Mouse (Mus musculus) liver, embryonic 14.5 days (tissue): ENCODE data around the gene Zfp39. TPM values are rescaled to one million over a fixed set of nuclear protein-coding genes. Genes with fewer than 3 reads are reported as not detected.
A peak's percentile ranks its signal among the peaks of the same experiment; 100 is the strongest.

Experiments
- ATAC-seq: fragments of 200-750 bp; cut with Nextera tagmentation; 2 replicates; pipeline ENCODE4 v1.8.0; 2017; ENCODE audit warnings: moderate number of reproducible peaks, mild to moderate bottlenecking, moderate library complexity; ENCODE audit not compliant: insufficient read depth
- DNase-seq, 3 experiments: peaks; one replicate each; pipeline ENCODE4 v3.0.0-alpha.2; 2012 to 2013; ENCODE audit warnings: low read depth in 3 of 3, low spot score in 3 of 3
- H3K27ac ChIP-seq: fragments of 300-500 bp; sonication (generic); 2 replicates; pipeline ENCODE4 v1.5.1; 2014; ENCODE audit warnings: moderate library complexity, mild to moderate bottlenecking, control low read depth, inconsistent platforms
- H3K27me3 ChIP-seq: fragments of 300-500 bp; sonication (generic); 2 replicates; pipeline ENCODE4 v1.6.1; 2014; ENCODE audit warnings: mild to moderate bottlenecking, low read length, moderate library complexity; ENCODE audit not compliant: control insufficient read depth, insufficient read depth
- H3K36me3 ChIP-seq: fragments of 300-500 bp; sonication (generic); replicated peaks from 2 replicates; pipeline ENCODE4 v1.6.1; 2014; ENCODE audit warnings: low read depth; ENCODE audit not compliant: control insufficient read depth, insufficient read depth
- H3K4me1 ChIP-seq, 2 experiments: fragments of 200-500 bp in 1 of 2; fragments of 300-500 bp in 1 of 2; sonication (generic) in 1 of 2; replicated peaks; 2 replicates each; pipeline ENCODE4 v1.6.1; 2012 to 2014; ENCODE audit warnings: antibody characterized with exemption in 1 of 2, inconsistent platforms in 1 of 2, low read length in 1 of 2; ENCODE audit not compliant: control insufficient read depth in 2 of 2, insufficient read depth in 2 of 2
- H3K4me2 ChIP-seq: fragments of 300-500 bp; sonication (generic); 2 replicates; pipeline ENCODE4 v1.6.1; 2014; ENCODE audit warnings: low read depth, mild to moderate bottlenecking, control low read depth, moderate library complexity
- H3K4me3 ChIP-seq, 2 experiments: fragments of 200-500 bp in 1 of 2; fragments of 300-500 bp in 1 of 2; sonication (generic) in 1 of 2; 2 replicates each; pipeline ENCODE4 v1.5.1; 2012 to 2014; ENCODE audit warnings: low read depth in 2 of 2, low read length in 2 of 2, mild to moderate bottlenecking in 2 of 2, control low read depth in 1 of 2, inconsistent platforms in 1 of 2, moderate library complexity in 1 of 2; ENCODE audit not compliant: insufficient read depth in 1 of 2
- H3K9ac ChIP-seq: fragments of 300-500 bp; sonication (generic); replicated peaks from 2 replicates; pipeline ENCODE4 v1.6.1; 2014; ENCODE audit warnings: mild to moderate bottlenecking, control low read depth, moderate library complexity
- H3K9me3 ChIP-seq: fragments of 300-500 bp; sonication (generic); 2 replicates; pipeline ENCODE4 v1.6.1; 2016; ENCODE audit warnings: low read length, mixed read lengths; ENCODE audit not compliant: control insufficient read depth
- CTCF ChIP-seq: IDR thresholded peaks from 2 replicates; pipeline ENCODE4 v1.5.1; 2016; ENCODE audit warnings: antibody characterized with exemption, low read depth, control low read depth
- EP300 ChIP-seq: IDR thresholded peaks from 2 replicates; pipeline ENCODE4 v1.6.1; 2016; ENCODE audit warnings: antibody characterized with exemption, low read depth
- WGBS: fragments of 180-500 bp; shearing (Covaris S2); extraction: QIAGEN DNeasy Blood & Tissue Kit; methylation state at CpG from one replicate; pipeline ENCODE4 v1.1.7; 2014; ENCODE audit not compliant: insufficient replicate concordance; 5-methylcytosine and 5-hydroxymethylcytosine counted together
- polyA plus RNA-seq, 2 experiments: library from polyadenylated mRNA; depleted of rRNA in 1 of 2; stranded (reverse) in 1 of 2; unstranded in 1 of 2; fragments of >200 nt; fragmentation: Nextera tagmentation in 1 of 2; extraction: Ambion mirVana in 1 of 2; gene quantifications; 2 replicates each; pipeline versions ENCODE4 v1.2.1 to v1.2.3; 2012 to 2014

The Zfp39 gene
- polyA plus RNA-seq (2012; rRNA removed) (3.9 and 4.6 TPM in 2 replicates), polyA plus RNA-seq (2014; fragmentation: Nextera tagmentation; extraction: Ambion mirVana) (5.2 and 5.4 TPM in 2 replicates)

GRCm38 (mm10) chr11:58903511-58904409 lies at the start of gene Zfp39:
Zfp39 (minus strand) TSS chr11:58904225.
- WGBS = under 1% methylated on average over 40 of the region's 40 CpGs
- ATAC-seq = peak; percentile 92

GRCm38 (mm10) chr11:58953351-58954169 lies 49.5 kb upstream of the Zfp39 start:
- peaks cover 20% of the 10 kb centered on the region for H3K27me3 ChIP-seq
- peak; percentile 30 for ATAC-seq
- H3K9me3 ChIP-seq = no peaks in the 10 kb centered on the region
- H3K4me2 ChIP-seq = peak overlapping the region; percentile 77
- peaks cover 13 to 24% of the 10 kb centered on the region in 2 experiments for H3K4me1 ChIP-seq
- H3K36me3 ChIP-seq = peaks cover 14% of the 10 kb centered on the region
- H3K4me3 ChIP-seq = peak overlapping the region; percentile 70 to 91
- H3K27ac ChIP-seq = peak overlapping the region; percentile 98
- H3K9ac ChIP-seq = peak overlapping the region; percentile 82
- DNase-seq = peak in 1 of 3 experiments; percentile 47
- no peak for TF ChIP-seq EP300
- TF ChIP-seq CTCF = no peak
- 1% methylated on average over 33 of the region's 33 CpGs for WGBS

More at GRCm38 (mm10) chr11:58903511-58904409, at the start of gene Zfp39:
- no peaks in the 10 kb centered on the region for H3K27me3 ChIP-seq
- peak within 1 kb of the TSS; percentile 81 for H3K9ac ChIP-seq
- DNase-seq = peak; percentile 87 to 91 (median 88)
- peaks cover 18 to 21% of the 10 kb centered on the region in 2 experiments for H3K4me1 ChIP-seq
- TF ChIP-seq CTCF (no peak; the same call in 1 of the 2 replicates), EP300 (peak; percentile 36)
- peak within 1 kb of the TSS; percentile 85 for H3K4me2 ChIP-seq
- peak within 1 kb of the TSS; percentile 81 for H3K27ac ChIP-seq
- peak within 1 kb of the TSS; percentile 63 to 81 for H3K4me3 ChIP-seq
- H3K36me3 ChIP-seq = peaks cover 34% of the 10 kb centered on the region
- H3K9me3 ChIP-seq = no peaks in the 10 kb centered on the region

- Histone ChIP-seq H3K9me3 (no peaks in the 10 kb centered on the region), H3K4me3 (no peak overlapping the region), H3K4me1 (peaks cover 16 to 24% of the 10 kb centered on the region in 2 experiments), H3K36me3 (peaks cover under 1% of the 10 kb centered on the region; the same call in 1 of the 2 replicates), H3K4me2 (no peak overlapping the region), H3K27me3 (peaks cover 34% of the 10 kb centered on the region), H3K9ac (no peak overlapping the region), H3K27ac (no peak overlapping the region)
- DNase-seq = no peak
- WGBS = 74% methylated on average over 5 of the region's 5 CpGs
- ATAC-seq = no peak
- no peak for TF ChIP-seq CTCF
- no peak for TF ChIP-seq EP300
Observed at GRCm38 (mm10) chr11:58951210-58951609, 47.2 kb upstream of the Zfp39 start.

GRCm38 (mm10) chr11:58949480-58950431 lies 45.7 kb upstream of the Zfp39 start:
- H3K27ac ChIP-seq = peak overlapping the region; percentile 63
- no peak for DNase-seq
- peaks cover 40% of the 10 kb centered on the region for H3K27me3 ChIP-seq
- peak overlapping the region; percentile 74 for H3K9ac ChIP-seq
- no peaks in the 10 kb centered on the region for H3K9me3 ChIP-seq
- H3K4me3 ChIP-seq = peak overlapping the region; percentile 57 to 70
- TF ChIP-seq EP300 (no peak), CTCF (no peak)
- ATAC-seq = no peak
- 22% methylated on average over 20 of the region's 20 CpGs for WGBS
- H3K4me2 ChIP-seq = peak overlapping the region; percentile 76
- no peaks in the 10 kb centered on the region for H3K36me3 ChIP-seq
- peaks cover 15 to 29% of the 10 kb centered on the region in 2 experiments for H3K4me1 ChIP-seq
